Mouse (Mus musculus): Measurements from ENCODE around the gene Igfbp5.
A peak's percentile ranks its signal among the peaks of the same experiment; 100 is the strongest.

Igfbp5 gene

DNA sequence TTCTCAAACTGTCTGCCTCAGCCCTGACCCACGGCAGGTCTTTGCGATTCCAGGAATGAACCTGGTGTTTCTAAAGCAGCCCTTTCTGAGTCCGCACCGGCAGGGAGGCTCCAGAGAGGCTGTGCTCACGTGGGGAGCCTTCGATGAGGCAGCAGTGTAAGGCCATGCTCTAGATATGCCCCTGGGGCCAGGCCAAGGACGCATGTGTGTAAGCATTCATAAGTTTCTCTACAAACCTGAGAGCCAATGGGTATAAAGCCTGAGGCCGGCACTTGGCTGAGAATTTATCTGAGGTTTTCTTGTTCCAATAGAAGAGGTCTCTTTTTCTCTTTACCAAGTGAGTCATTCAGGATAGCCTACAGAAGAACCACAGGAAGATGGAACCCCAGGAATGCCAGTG lies 35.3 kb downstream of the Igfbp5 start:
- DNase-seq = no peak

DNA sequence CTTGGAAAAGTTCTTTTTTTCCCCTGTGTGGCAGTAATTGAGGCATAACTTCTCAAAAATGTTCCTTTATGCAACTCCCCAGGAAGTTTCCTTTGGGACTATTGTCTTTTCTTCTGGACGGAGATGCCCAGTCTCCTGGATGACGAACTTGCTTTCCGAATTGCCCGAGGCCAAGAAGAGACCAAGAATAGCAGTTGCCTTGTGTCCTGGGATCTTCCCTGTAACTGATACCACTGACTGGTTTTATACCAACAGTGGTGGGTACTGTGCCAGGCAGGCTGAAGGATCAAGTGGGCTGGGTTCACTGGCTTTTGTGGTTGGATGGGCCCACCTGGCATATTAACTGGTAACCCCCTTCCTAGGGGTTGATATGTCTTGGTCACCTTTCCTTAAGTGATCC lies 41.1 kb downstream of the Igfbp5 start:
- no peak for DNase-seq

DNA sequence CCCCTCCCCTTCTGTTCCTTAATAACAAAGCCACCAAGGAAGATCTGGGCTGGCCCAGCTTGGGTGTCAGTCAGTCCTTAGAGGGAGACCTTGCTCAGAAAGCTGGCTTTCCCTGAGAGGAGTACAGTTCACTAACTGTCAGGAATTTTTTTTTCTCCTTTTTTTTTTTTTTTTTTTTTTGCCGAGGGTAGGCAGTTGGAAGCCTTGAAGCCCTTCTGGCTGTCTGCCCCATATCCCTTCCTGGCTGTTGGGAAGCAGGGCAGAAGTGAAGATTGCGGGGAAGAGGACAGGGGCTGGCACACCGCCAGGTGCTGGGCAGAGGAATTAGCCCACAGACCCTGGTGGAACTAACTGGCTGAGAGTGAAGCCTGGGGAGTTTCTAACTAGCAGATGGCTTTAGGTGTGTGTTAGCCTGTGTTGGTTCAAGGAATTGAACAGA lies 42.0 kb downstream of the Igfbp5 start:
- no peak for DNase-seq

DNA sequence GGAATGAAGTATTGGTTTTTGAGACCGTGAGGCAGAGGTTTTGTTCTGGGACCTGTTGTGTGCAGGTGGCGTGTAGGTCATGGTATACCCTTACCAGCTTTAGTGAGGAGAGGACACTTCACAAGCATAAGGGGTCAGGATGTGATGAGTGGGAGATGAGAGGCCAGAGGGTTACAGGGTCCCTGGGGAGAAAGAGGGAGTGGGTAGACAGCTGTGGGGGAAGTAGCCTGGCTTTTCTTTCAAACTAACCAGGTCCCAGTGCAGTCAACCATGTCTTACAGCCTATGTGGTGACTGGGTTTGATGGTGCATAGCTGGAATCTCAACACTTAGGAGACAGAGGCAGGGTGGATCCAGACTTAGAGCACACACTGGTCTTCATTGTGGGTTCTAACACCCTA lies 44.2 kb downstream of the Igfbp5 start:
- DNase-seq = no peak

DNA sequence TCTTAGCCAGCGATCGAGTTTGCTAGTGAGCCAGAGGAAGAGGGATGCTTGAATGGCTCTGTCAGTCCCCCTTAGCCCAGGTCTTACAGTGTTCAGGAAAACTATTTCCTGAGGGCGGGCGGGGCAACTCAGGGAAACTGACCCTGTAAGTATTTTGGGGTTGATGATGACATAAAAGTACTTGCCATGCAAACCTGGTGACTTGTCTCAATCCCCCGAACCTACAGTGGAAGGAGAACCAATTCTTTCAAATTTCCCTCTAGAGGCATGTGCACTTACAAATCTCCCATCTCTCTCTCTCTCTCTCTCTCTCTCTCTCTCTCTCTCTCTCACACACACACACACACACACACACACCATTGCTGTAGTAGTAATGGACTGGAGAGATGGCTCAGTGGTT lies 45.8 kb downstream of the Igfbp5 start:
- no peak for DNase-seq

DNA sequence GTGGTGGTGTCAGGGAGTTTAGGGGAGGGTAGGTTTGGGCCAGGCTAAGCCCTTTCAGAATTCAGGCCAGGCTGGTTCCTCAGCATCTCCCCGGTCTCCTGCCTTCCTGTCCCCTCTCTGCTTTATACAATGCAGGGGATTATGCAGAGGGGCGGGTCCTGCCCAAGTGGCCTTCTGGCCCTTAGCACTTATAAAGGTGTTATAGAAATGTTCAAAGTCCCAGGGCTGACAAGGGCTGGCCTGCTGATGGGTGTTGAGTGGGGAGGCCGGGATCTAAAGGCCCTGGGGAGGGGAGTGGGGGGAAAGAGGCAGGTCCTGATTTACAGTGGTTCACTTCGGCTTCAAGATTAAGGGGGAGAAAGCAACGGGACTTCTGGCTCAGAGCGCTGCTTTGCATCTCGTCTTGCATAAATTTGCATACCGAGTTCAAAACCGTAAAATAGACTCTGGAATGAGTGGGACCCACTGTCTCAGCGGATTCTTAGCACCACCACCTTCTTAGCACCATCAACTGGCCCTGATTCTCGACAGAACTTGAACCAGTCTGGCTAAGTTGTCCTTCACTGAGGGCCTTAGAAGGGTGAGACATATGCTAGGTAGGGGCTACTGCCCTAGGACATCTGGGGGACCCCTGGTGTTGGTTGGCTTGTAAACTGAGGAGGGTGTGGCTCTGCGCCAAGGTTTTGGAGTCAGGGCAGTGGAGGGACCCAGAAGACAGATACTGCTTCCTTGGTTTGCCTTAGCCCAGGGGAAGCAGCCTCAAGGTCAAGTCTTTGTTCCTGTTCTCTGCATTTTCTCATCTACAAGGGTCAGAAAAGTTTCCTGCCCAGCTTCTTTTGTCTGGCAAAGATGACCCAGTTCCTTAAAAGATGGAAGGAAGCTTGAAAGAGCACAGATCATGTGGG lies 47.0 kb downstream of the Igfbp5 start:
- no peak for DNase-seq

DNA sequence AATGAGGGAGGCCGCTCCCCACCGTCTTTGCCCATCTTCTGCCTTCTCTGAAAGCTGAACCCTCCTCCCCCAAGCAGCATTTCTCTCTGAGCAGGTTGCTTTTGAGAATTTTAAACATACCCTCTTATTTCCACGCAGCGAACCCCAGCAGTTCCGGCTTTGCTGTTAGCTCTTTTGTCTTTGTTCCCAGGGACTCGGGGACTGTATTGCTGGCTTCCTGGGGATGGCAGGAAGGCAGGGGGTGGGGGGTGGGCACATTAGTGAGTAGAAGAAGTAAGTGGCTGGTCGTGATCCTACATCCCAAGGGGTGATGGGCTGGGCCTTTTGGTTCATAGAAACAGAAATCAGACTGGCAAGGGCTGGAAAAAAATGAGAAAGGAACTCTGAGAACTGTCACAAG lies 47.8 kb downstream of the Igfbp5 start:
- DNase-seq = no peak

DNA sequence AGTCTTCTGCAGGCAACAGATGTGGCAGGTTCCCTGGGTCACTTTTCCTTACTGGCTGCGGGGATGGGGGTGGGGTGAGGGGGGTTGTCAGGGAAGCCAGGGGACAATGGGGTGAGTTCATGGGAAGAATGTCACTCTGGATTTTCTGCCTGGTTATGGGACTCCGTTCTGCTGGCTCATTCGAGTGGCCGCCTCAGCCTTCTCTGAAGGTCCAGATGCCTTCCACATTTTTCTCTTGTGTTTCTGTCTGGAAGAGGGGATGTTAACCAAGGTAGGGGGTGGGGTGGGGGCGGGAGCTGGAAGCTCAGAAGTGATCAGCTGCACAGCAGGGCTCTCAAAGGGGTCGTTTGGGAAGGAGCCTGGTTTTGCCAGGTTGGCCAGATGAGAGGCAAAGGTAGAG lies 48.2 kb downstream of the Igfbp5 start:
- DNase-seq = no peak

DNA sequence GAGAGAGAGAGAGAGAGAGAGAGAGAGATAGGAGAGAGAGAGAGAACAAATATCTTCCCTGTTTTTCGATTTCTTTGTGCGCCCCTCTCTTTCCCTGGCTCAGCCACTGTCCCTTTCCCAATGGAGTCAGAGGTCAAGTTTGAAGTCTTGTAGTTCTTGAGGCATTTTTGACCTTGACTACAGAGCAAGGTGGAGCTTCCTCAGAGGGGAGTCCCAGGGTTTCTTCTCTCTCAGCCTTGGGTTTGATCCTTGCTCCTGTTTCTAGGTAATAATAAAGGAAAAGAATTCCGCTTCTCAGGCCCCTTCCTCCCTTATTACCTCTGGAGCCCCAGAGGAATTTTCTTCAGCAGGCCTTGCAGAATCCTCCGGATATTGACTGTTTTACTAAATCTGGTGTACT lies 48.8 kb downstream of the Igfbp5 start:
- DNase-seq = no peak

DNA sequence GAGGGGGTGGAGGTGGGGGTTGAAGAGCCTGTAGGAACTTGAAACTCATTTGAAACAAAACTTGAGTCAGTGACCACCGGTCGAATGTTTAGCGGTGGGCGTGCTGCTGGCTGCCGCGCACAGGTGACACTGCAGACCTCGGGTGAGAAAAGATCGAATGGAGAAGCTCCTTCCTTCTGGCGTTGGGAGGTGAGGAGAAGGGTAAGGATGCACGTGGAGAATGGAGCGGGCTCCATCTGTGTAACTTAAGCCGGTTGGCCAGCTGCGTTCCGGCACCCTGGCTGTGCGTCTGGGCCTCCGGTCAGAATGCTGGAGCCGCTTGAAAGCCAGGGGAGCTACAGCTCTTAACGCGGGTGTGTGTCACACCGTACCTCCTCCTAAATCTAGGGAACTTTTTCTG lies 49.4 kb downstream of the Igfbp5 start:
- DNase-seq = no peak

DNA sequence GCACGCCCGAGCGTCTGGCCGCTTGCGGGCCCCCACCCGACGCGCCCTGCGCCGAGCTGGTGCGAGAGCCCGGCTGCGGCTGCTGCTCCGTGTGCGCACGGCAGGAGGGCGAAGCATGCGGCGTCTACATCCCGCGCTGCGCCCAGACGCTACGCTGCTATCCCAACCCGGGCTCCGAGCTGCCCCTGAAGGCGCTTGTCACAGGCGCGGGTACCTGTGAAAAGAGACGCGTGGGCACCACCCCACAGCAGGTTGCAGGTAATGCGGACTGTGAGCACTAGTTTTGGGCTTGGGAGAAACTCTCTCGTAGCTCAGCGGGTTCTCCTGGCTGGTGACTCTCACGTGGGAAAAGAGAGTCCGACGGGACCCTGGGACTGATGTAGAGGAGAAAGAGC lies 50.0 kb downstream of the Igfbp5 start:
- no peak for DNase-seq

DNA sequence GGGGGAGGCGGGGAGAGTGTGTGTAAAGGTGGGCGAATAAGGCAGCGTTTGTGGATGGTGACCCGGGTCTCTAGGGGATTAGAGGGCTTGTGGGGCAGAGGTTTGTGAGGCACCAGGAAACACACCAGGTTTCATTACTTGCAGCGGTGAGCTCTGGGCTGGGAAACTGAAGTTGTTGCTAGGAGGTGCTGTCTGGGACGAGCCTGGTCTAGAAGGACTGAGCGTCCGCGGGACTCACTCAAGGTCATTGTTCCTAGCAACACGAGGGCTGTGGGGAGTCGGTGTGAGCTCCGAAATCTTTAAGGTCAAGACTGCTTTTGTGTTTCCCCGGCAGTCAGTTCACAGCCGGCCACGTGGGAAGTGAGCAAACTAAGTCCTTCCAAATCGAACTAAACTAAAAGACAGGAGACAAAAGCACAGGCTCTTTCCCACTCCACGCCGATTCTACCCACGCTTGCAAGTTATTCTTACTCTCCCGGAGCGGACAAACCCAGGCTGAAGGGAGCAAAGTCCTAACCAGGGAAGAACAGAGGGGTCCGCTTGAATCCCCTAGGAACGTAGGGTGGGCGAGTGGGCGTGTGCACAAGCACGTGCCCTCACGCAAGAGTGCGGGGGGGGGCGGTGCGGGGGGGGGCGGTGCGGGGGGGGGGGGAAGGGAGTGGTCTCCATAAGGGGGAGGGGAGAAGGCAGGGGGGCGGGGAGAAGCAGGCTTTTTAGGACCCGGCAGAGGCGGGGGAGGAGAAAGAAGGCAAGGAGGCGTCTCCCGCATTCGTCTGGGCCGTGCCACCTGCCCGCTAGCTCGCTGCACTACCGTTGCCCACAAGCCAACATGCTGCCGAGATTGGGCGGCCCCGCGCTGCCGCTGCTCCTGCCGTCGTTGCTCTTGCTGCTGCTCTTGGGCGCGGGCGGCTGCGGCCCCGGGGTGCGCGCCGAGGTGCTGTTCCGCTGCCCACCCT lies 50.7 kb downstream of the Igfbp5 start, which contains the start of gene Igfbp2:
Igfbp2 (plus strand) TSS at position 753 of the 956 bp plus-strand sequence.
- DNase-seq = peak; percentile 9

DNA sequence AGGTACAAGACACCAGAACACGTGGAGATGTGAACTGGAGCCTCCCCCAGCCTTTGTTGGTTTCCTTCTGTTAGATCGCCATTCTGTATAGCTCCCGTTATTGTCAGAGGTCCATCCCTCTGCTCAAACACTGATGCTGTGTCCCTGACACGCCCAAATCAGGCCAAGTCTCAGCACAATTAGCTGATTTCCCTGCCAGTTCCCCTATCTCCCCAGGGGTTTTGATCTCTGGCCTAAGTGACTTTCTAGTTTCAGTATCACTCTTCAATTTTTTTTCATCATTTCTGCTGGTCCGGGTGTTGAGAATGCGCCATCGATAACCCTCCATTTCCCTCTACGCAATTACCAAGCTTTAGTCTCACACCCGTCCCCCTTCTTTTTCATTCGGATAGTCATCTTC lies 51.8 kb downstream of the Igfbp5 start:
- no peak for DNase-seq

DNA sequence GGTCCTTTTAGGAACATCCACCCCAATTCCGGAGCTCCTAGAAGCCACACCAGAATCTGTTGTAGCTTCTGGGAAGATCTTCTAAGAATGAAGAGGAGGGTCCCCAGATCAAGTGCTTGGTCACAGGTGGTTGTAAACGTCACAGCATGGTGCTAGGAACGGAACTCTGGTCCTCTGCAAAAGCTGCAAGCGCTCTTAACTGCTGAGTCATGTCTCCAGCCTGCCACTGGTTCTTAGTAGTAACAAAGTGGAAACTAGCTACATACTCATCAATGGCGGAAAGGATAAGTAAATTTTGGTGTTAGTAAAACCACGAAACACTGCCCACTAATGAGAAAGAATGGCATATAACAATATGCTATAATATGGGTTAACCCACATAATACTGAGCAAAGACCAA lies 54.7 kb downstream of the Igfbp5 start:
- no peak for DNase-seq

DNA sequence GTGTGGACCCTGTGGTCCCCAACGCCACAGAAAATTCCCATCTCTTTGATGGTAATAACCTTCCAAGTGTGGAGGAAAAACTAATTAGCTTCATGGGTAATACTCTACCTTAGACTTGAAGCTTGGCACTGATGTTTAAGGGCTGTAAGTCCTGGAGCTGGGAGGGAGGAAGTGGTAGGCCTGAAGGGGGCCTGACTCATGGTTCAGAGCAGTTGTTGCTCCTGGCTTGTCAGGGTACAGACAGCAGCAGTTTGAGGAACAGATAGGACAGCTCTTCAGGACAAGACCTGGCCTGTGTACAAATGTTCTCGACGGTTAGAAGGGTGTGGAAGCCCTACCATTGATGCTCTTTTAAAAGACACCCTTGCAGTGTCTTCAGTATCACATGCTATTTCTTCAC lies 59.1 kb downstream of the Igfbp5 start:
- DNase-seq = no peak

DNA sequence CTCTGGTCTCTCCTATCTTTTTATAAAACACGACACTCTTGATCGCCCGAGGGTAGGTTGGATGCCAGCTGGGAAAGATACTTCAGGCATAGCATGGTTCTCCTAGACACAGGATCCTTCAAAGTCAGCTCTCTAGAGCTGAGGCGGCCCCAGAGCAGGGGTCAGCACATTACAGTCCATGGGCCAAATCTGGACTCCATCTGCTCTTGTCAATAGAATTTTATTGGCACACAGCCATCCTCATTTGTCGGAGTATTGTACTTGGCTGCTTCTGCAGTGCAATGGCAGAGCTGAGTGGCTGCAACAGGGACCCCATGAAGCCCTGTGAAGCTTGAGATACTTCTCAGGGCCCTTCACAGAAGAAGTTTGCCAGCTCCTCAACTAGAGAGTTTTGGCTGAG lies 59.5 kb downstream of the Igfbp5 start:
- DNase-seq = no peak

DNA sequence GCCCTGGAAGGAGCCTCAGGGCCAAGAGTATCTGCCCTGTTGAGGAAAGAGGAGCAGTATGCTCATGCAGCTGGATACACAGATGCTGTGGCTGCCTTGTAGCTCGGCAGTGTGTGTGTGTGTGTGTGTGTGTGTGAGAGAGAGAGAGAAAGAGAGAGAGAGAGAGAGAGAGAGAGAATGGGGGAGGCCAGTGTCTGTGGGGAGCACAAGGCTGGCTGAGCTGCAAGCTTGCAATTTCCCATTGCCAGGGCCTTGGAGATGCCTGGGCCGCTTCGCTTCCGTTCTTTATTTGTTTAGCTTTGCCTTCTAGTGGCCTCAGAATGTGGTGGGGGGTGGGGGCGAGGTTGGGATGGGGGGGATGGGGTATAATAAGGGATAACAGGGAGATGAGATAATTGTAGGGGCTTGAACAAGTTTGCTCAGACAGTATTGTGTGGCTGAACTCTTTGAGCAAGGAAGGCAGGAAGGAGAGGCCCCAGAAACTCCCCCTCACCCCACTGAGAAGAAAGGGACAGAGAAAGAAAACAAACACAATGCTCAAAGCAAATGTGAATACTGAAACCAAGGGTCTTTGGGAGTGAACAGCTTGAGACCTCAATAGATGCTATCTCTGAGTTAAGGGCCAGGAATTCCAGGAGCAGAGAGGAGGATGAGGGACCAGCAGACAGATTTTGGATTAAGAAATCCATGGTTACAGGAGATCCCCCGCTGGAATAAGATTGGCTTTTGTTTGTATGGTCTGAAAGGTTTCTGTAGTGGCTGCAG lies 60.9 kb downstream of the Igfbp5 start:
- no peak for DNase-seq

DNA sequence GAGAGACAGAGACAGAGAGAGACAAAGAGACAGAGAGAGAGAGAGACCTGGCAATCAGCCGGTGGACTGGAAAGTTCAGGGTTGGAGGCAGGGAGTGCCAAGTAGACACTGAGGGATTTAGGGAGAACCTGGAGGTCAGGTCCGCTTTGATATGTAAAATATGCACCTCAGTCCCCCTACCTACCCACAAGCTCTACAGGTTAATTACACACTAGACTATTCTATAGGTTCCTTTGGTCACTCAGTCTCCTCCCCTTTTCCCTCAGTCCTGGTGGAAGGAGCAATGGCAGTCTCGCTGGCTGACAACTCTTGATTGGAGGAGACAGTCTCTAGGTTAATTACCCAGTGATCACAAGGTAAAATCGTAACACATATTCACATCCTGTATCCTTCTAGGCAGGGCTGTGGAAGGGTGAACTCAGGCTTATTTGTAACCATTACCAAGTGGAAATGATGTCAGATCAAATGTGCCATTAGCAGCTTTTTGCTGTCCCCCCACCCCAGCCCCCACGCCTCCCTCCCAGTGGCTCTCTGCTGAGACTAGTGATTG lies 61.5 kb downstream of the Igfbp5 start:
- no peak for DNase-seq

DNA sequence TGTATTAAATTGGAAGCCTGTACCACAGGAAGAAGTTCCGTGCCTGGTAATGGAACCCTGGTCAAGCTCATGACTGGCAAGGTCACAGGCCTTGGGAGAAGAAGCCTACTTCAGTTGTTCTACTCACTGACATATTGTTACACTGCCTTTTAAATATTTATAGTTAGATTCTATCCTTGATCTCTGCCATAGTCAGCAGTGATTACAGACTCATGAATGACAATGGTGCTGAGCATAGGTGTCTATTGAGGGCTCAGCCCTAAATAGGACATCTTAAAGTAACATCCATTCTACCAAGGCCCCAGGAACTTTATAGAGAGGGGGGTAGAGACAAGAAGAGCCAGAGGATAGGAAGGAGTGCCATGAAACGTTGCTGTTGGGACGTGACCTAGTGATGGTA lies 63.6 kb downstream of the Igfbp5 start:
- DNase-seq = no peak

DNA sequence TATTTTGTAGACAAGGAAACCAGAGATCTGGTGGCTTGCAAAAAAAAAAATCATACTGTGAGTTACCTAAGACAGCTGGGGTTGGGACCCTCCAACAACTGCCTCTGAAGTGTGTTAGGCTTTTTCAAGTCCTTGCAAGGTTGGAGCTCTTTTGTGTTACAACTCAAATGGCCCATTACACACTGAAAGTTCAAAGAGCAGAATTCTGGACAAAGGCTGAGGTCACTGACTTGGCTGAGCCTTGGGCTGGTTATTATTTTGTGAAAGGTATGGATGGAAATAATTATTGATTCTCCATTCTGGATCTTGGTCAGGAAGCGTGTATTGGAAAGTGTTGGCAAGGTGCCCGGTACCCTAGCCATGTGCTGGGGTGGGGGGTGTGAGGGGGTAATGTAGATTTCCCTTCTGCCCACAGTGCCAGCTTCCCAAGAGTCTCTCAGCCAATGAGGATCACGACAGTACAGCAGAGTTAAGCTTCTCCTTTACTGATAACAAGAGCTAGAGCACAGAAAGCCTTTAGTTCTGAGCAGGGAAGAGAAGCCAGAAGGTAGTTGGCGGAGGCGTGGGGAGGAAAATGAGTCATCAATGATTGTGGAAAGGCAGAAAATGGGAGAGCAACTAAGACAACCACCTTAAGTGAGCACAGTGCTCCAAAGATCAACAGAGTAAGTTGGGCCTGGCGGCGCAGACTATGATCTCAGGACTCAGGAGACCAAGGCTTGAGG lies 64.6 kb downstream of the Igfbp5 start:
- no peak for DNase-seq

DNA sequence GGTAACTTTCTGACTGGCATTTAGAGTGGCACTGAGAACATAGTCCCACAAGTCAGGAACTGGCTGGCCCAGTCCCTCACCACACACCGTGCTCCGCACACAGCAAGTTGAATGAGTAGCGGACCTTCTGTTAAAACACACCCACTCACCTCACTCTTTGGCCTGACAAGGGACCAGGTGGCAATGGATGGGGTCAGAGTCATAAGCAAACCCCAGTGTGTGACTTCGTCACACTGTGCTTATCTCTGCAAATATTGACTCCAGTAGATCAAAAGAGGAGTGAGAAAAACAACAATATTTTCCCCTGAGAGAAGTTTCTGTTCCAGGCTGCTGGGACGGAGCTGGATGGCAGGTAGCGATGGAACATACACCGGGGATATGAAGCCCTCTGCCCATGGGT lies 65.4 kb downstream of the Igfbp5 start:
- no peak for DNase-seq

Data from cerebellum, adult 9-11 months (tissue).